Mouse (Mus musculus) MEL-GATA-1-ER (cell line): Measurements from ENCODE around the gene Abhd2.

Experiments
- DNase-seq: peaks from one replicate; pipeline ENCODE4 v3.0.0-alpha.2; 2012; ENCODE audit warnings: low read depth; ENCODE audit errors: extremely low read depth

Abhd2 gene

DNA sequence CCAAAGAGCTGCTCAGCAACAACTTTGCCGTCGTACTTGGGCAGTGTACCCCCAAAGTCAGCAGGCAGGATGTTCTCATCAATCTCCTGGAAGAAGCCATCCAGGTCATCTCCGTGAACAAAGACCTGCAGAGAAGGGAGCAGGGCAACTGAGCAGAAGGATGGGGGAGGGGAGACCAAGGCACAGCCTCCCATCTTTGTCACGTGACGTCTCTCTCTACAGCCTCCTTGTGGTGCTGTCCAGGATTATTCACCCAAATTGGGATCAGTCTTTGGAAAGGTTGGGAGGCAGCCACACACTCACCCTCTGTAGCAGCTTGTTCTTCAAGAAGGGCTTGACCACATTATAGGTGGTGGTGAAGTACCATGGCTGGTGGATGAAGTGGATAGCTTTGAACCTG lies 102.6 kb downstream of the Abhd2 start:
- no peak for DNase-seq

DNA sequence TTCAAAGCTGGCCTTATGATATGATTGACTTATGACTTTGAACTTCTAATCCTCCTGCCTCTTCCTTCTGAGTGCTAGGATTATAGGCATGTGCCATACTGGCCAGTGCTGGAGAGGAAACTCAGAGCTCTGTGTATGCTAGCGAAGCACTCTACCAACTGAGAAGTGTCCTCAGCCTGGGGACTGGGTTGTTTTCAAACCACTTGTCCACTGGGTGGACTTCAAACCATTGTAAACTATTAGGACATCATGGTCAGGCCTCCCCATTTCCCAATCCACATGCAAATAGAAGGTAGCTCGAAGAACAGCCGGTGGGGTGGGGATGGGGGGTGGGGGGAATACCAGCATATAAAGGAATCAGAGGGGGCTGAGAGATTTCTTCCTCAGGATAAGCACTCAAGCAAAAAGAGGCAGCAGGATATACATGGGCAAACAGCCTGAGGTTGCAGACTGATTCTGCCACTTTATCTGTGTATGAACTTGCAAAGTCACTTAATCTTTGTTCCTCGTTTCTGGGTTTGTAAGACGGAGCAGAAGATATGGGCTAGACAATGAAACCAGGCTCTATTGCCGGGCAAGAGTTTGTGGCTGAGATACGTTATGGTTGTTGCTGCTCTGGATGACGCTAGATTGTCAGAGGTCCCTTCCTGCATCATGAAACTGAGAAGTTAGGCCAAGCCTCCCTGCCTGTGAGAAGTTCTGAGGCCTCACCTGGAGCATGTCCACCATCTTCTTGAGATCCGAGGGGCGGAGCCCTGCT lies 103.7 kb downstream of the Abhd2 start:
- DNase-seq, result no peak

DNA sequence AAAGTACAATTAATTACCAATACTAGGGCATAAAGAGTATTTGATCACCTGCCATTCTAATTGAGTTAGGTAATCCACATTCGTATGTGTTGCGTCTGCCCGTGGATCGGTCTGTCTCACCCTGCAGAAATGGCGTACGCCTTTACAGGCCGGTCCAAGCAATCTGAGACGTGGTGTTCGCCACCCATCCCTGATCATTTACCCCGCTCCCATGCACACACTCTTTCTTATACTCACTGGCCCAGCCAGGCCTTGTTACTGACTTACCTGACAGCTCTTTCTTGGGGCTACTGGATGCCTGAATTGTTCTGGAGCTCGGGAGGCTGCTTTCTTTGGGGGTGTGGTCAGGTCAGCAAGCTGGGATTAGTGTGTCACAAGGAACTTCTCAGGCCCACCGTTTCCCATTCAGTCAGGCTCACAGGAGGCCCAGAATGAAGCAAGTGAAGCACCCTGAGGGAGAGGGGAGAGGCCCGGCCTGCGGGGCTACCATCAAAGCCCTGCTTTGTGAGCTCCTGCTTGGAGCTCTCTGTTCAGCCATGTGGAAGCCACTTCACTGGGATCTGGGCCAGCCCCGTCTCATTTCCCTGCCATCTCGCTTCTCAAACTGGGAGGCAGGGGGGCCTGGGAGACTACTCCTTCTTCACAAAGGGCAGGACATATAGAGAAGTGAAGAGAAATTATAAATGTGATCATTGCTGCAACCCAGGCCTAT lies 113.6 kb downstream of the Abhd2 start, which contains the start of gene Rlbp1:
Rlbp1 (minus strand) TSS at position 627 of the 712 bp plus-strand sequence.
- DNase-seq, result no peak

DNA sequence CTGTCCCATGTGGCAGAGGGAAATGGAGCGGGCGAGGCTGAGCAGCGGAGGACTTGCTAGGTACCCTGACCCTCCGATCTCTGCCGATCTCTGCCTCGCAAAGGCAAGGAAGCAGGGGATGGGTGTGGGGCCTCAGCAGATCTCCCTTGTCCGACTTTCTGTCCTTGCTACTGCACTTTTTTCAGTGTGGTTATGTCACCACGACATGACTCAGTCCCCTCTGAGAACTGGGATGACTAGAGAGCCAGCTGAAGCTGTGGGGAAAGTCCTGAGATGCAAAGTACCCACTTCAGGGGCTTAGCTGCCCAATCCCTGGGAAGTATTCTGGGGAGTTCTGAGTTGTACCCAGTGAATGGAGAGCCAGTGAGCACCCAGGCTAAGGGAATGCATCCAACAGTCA lies 114.1 kb downstream of the Abhd2 start:
- DNase-seq, result no peak

DNA sequence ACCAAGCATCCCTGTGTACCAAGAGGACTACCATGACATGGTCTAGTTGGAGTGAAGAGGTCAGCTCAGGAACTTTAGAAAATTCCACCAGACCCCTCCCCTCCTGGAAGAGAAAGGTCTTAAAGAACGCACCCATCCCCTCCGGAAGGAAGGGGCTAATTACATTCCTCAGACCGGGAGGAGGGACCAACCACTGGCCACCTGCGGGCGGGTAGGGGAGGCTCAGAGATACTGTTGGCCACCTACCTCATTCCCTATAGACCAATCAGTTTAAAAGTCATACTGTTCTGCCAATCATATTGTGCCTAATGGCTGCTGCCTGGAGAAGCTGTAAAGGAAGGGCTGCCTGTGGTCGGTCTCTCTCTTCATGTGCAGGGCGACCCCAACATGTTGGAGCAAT lies 115.0 kb downstream of the Abhd2 start:
- no peak for DNase-seq

DNA sequence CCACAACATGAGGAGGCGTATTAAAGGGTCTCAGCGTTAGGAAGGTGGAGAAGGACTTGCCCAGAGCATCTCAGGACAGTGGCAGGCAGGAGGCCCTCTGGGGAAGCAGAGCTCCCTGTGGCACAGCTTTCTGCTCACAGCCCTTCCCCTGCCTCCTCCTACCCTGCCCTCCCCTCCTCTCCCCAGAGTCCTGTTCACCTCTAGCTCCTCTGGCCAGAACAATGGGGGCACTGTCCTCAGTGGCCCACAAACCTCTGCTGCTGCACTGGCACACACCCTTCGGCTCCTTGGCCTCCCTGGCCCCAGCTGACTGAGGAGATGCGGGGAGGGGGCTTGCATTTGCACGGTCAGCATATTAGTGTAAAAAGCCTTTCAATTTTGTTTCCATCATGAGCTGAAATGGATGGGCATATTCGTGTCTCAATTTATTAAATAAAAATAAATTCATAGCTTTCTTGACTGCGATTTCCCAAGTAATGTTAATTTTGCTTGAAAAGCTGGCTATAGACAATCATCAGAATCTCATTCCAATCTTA lies 115.7 kb downstream of the Abhd2 start:
- no peak for DNase-seq

DNA sequence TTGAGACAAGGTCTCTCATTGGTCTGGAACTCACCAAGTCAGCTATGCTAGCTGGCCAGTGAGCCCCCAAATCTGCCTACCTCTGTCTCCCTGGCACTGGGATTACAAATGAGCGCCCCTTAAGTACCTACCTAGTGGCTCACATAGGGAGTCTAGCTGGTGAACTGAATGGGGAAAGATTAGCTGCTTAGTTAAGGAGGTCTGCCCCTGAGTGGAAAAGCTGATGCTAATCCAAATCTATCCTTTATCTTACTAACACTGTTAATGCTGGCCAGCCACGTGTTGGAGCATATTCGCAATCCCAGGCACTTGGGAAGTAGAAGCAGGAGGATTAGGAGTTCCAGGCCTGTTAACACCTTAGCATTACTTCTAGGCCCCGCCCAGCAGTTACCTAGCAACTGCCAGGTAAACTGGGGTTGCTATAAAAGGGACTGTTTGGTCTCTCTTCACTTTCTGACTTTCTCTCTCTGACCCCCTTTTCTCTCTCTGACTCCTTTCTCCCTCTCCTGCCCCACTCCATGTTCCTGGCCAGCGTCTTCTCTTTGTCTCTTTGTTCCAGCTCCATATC lies 117.2 kb downstream of the Abhd2 start:
- no peak for DNase-seq

DNA sequence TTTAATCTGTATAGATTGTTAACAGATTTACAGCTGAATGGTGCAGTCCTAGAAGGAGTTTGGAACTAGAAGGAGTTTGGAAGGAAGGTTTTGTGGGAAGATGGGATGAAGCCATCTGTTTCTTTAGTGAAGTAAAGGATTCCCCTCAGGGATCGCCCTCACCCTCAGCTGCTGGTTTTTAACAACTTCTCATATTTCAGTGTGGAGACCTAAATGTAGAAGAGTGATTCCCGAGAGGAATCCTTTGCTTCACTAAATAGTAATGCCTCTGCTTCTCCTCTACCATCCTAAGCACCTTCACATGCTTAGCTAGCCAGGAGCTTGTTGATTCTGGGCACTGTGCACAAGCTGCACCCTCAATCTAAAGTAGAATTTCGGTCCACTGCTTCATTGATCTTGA lies 118.5 kb downstream of the Abhd2 start:
- no peak for DNase-seq

DNA sequence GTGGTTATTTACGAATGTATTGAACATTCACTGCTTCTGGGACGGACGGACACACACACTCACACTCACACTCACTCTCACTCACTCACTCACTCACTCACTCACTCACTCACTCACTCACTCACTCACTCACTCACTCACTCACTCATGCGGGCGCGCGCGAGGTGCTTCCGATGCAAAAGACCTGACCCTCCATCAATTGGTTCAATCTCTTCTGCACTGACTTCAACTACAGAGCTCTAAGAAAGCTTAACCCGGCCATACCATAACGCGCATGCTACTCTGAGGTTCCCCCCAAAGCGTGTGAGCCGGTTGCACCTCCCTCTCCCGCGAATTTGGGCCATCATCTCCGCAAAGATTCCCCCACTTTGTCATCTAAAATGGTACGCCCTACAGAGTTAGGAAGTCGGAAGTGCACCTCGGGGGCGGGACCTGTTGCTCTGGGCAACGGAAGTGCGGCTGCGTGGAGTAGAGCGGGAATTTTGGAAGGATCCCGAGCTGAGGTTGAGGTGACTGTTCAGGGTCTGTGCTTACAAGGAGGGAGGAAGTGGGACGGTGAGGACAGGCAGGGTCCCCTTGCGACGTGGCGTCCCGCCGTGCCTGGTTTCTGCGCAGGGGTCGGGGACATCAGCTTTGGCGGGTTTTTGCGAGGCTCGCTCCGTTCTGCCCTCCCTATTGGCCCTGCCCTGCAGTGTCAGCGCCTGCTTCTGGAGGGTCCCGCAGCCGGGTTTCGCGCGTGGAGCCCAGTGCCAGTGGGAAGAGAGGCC lies 119.1 kb downstream of the Abhd2 start, which contains the start of gene Fanci:
Fanci (plus strand) TSS at position 47 of the 767 bp plus-strand sequence.
- peak; percentile 85 for DNase-seq

DNA sequence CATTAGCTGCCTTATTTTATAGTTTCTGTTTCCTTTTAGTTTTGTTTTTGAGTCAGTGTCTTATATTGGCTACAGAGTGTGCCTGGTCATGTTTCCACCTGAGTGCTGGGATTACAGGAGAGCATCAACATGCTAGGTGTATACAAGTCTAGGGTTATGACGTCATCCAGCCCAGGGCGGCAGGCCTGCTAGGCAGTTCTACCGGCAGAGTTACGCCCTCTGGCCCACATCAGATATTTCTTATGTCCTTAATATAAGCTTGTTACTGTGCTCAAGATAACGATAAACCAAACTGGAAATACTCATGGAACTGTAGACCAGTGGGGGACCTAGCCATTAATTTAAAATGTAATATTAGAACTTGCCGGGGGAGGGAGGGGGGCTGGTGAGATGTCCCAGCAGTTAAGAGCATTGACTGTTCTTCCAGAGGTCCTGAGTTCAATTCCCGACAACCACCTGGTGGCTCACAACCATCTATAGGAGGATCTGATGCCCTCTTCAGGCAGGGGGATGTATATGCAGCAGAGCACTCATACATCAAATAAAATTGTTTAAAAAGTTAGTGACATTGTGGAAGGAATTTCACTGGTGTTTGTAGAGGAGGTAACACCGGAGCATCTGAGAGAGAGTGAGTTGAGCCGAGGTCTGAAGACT lies 120.0 kb downstream of the Abhd2 start:
- DNase-seq, result peak; percentile 52

DNA sequence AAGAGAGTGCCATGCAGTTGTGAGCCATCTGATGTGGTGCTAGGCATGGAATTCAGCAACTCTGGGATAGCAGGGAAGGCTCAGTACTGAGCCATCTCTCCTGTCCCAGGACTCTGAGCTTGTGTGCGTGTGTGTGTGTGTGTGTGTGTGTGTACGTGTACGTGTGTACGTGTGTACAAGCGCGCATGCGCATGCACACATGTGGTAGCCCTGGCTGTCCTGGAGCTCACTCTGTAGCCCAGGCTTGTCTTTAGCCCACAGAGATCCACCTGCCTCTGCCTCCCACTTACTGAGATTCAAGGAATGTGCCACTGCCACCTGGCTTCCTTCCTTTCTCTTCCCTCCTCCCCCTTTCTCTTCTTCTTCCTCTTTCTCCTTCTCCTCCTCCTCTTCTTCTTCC lies 120.9 kb downstream of the Abhd2 start:
- no peak for DNase-seq

DNA sequence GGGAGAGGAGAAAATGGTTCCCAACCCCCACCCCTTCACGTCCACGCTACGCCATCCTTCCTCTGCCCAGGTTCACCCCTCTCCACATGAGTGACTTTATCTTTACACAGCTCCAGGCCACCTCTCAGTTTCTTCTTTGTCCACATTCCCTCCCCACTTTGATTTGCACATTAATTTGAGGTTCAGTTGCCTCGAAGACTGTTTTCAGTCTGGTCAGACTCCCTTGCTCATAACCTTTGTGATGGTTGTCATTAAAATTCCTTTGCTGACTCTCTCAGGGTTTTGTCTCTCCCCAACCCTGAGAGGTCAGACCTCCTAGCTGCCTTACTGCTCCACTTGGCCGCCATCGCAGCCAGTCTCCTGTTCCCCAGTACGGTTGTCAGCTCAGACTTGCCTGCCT lies 121.7 kb downstream of the Abhd2 start:
- no peak for DNase-seq

DNA sequence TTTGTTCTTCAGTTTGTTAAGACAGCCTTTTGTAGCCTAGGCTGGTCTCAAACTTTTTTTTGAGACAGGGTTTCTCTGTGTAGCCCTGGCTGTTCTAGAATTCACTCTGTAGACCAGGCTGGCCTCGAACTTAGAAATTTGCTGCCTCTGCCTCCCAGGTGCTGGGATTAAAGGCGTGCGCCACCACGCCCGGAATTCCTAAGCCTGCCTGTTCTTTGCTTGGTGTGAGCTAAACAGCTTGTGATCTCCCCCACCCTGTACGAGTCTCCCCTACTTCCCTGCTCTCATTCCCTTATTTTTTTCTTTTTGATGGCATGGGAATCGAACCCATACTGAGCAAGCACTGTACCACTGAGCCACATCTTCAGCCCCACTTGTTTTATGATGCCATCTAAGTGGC lies 122.2 kb downstream of the Abhd2 start:
- DNase-seq, result no peak

DNA sequence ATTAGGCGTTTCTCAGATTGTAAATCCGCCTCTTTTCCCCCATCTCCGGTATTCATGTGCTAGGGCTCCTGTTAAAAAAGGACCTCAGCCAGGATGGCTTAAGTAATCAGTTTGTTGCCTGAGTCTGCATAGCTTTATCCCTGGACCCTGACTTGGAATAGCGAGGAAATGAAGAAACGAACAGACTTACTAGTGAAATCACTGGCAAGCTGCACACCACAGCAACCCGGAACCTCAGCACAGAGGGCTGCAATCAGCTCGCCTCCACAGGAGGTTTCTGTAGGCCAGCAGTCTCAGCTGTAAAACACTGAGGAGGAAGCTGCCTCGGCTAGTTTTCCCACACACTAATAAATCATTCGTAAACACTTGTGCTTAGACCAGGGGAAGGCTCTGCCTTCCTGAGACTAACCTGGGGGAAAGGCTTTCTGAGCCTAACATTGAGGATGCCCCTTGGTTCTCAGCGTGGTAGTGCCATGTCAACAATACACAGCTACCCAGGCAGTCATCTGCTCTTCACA lies 124.5 kb downstream of the Abhd2 start:
- no peak for DNase-seq

DNA sequence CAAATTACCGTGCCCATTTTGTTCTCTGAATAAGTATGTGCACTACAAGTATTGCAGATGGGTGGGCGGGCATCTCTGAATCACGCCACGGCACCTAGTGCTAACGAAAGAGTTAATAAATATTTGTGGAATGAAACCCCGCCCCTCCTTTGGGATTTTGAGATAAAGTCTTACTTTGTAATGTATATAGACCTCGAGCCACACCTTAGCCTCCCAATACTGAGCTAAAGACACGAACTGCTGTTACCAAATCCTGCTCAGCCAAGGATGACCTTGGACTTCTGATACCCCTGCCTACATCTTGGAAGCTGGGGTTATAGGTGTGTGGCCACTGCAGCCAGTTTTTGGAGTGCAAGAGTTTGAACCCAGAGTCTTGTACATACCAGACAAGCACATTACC lies 125.4 kb downstream of the Abhd2 start:
- DNase-seq, result no peak

DNA sequence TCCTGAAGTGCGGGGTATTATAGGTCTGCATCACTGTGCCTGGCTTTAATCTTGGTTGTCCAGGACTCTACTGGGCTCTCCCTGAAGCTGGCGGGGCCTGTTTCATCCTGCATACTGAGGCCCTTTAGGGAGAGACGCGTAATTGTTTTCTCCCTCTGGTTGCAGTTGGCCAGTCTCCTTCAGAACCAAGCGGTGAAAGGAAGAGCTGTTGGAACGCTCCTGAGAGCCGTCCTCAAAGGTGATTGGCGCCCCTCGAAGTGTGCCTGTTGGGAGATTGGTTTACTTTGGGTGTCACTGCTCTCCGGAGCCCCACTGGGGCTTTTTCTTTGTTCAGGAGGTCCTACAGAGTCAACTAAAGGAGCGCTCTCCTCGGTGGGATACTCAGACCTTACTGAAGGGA lies 126.0 kb downstream of the Abhd2 start:
- no peak for DNase-seq

DNA sequence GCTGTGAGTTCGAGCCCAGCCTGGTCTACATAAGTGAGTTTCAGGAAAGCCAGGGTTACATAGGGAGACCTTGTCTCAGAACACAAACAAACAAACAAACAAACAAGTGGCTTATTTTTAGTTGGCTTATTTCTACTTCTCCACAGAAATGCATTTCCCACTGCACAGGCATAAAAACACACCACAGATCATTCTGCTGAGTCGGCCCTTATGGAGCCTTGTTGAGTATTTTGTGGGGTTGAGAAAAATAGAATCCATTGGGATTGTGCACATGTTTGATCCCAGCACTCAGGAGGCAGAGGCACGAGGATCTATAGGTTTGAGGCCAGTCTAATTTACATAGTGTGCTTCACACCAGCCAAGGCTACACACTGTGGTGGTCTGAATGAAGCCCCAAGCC lies 127.3 kb downstream of the Abhd2 start:
- DNase-seq, result no peak

DNA sequence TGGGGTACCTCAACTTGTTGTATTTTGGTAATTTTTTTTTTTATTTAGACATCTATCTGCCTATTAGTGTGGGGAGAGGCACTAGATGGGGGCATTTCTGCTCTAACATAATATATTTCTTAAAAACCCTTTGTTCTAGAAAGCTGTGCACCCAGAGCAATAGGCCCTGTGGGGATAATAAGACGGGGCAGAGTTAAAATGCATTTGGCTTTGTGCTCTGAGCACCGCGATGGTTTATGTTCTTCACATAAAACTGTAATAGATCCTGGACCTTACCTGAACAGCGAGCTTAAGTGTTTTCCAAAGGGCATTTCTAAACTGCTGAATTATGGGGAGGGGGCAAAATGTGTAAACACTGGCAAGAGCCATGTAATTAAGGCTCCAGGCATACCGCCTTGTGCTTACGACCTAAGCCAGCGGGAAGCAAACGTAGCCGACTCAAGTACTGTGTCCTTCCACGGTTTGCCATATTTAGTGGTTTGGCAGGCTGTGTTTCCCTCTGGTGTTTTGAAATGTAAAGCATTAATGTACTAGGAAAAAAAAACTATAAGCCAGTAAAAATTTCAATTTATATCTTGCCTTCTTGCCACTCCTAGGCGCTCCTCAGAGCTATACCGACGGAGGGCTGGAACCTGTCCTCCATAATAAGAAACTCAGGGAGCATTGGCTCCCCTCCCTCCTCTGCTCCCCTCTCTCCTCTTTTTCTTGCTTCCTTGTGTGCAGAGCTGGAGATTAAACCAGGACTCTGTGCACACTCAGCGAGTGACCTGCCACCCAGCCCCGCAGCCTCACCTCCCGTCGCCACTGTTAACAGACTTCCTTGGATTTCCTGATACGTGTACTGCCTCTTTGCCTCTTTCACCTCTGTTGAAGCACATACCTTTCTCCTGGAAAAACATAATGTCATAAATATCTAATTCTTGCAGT lies 141.7 kb downstream of the Abhd2 start:
- DNase-seq, result no peak
